Mouse (Mus musculus) bone marrow, adult 2 months (tissue): Measurements from ENCODE around the gene Rbm6. TPM values are rescaled to one million over a fixed set of nuclear protein-coding genes. Genes with fewer than 3 reads are reported as not detected.

Experiments
- H3K27ac ChIP-seq: fragments of 200-500 bp; 2 replicates; pipeline ENCODE4 v1.5.1; 2012; ENCODE audit warnings: low read depth, mild to moderate bottlenecking, control low read depth, inconsistent platforms, low read length; ENCODE audit not compliant: control insufficient read depth, poor library complexity, insufficient read depth
- H3K4me1 ChIP-seq: fragments of 200-500 bp; 2 replicates; pipeline ENCODE4 v1.6.1; 2011; ENCODE audit warnings: low read length; ENCODE audit not compliant: control insufficient read depth, insufficient read depth
- H3K4me3 ChIP-seq: fragments of 200-500 bp; replicated peaks from 2 replicates; pipeline ENCODE3; 2011; ENCODE audit warnings: mild to moderate bottlenecking, low read depth, low read length, control low read depth; ENCODE audit not compliant: control insufficient read depth
- CTCF ChIP-seq: fragments of 200-500 bp; IDR thresholded peaks from 2 replicates; pipeline ENCODE4 v1.5.1; 2011; ENCODE audit warnings: low read length, control low read depth; ENCODE audit not compliant: control insufficient read depth, insufficient read depth
- POLR2A ChIP-seq: fragments of 200-500 bp; IDR thresholded peaks from 2 replicates; pipeline ENCODE4 v1.6.1; 2011; ENCODE audit warnings: low read depth, mild to moderate bottlenecking, control low read depth, low read length, borderline replicate concordance; ENCODE audit not compliant: control insufficient read depth
- WGBS: fragments of 180-500 bp; shearing (Covaris S2); methylation state at CpG from one replicate; pipeline ENCODE4 v1.1.7; 2018; 5-methylcytosine and 5-hydroxymethylcytosine counted together
- polyA plus RNA-seq: library from polyadenylated mRNA; stranded (reverse); fragments of >200 nt; gene quantifications from 2 replicates; pipeline ENCODE4 v1.2.4, GENCODE M21; 2011; ENCODE audit warnings: low replicate concordance; ENCODE audit not compliant: missing spikeins, insufficient read depth, insufficient read length

Gene Rbm6
- 78.4 and 110 TPM in 2 replicates for polyA plus RNA-seq

GRCm38 (mm10) chr9:107873137-107873536 lies at the start of gene Rbm6:
Gene Rbm6 (minus strand): TSS chr9:107873237.
- Histone ChIP-seq H3K4me3 (peak within 1 kb of the TSS; percentile 96), H3K27ac (peak within 1 kb of the TSS; percentile 98), H3K4me1 (no peaks in the 10 kb centered on the region; the same call in none of the 2 replicates)
- TF ChIP-seq POLR2A: no peak
- TF ChIP-seq CTCF: no peak
- 4% methylated on average over 14 of the region's 14 CpGs for WGBS

GRCm38 (mm10) chr9:107919441-107919840 lies 46.4 kb upstream of the Rbm6 start:
- Histone ChIP-seq H3K4me1 (no peaks in the 10 kb centered on the region; the same call in 1 of the 2 replicates), H3K27ac (no peak overlapping the region), H3K4me3 (no peak overlapping the region)
- 81% methylated on average over 5 of the region's 5 CpGs for WGBS
- no peak for TF ChIP-seq POLR2A
- TF ChIP-seq CTCF: no peak

GRCm38 (mm10) chr9:107918884-107919283 lies 45.8 kb upstream of the Rbm6 start:
- Histone ChIP-seq H3K4me1 (no peaks in the 10 kb centered on the region; the same call in 1 of the 2 replicates), H3K27ac (no peak overlapping the region), H3K4me3 (no peak overlapping the region)
- WGBS: 74% methylated on average over 6 of the region's 6 CpGs
- TF ChIP-seq CTCF: no peak
- TF ChIP-seq POLR2A: no peak

GRCm38 (mm10) chr9:107917895-107918608 lies 45.0 kb upstream of the Rbm6 start:
- WGBS: 74% methylated on average over 13 of the region's 13 CpGs
- H3K4me1 ChIP-seq: no peaks in the 10 kb centered on the region; the same call in 1 of the 2 replicates
- no peak overlapping the region for H3K27ac ChIP-seq
- no peak overlapping the region for H3K4me3 ChIP-seq
- no peak for TF ChIP-seq POLR2A
- no peak for TF ChIP-seq CTCF

- 65% methylated on average over 16 of the region's 16 CpGs for WGBS
- Histone ChIP-seq H3K4me3 (no peak overlapping the region), H3K4me1 (no peaks in the 10 kb centered on the region), H3K27ac (no peak overlapping the region)
- TF ChIP-seq POLR2A: no peak
These were observed 41.9 kb upstream of the Rbm6 start for GRCm38 (mm10) chr9:107914764-107915420.

- Histone ChIP-seq H3K27ac (no peak overlapping the region), H3K4me3 (no peak overlapping the region), H3K4me1 (no peaks in the 10 kb centered on the region; the same call in 1 of the 2 replicates)
- 83% methylated on average over 15 of the region's 15 CpGs for WGBS
- TF ChIP-seq POLR2A (no peak), CTCF (no peak)
These were observed 37.2 kb upstream of the Rbm6 start for GRCm38 (mm10) chr9:107910025-107910769.

- TF ChIP-seq CTCF: no peak
- no peak for TF ChIP-seq POLR2A
- H3K4me3 ChIP-seq: no peak overlapping the region
- WGBS: 42% methylated on average over 18 of the region's 18 CpGs
These were observed 35.5 kb upstream of the Rbm6 start for GRCm38 (mm10) chr9:107908410-107909158.

More at GRCm38 (mm10) chr9:107908410-107909158, 35.5 kb upstream of the Rbm6 start:
- H3K27ac ChIP-seq: no peak overlapping the region
- no peaks in the 10 kb centered on the region; the same call in 1 of the 2 replicates for H3K4me1 ChIP-seq
